Mouse (Mus musculus) megakaryocyte, embryonic 14.5 days (primary cell): ENCODE results near the gene Zcchc24.

Experiments used
- FLI1 ChIP-seq: IDR thresholded peaks from 2 replicates; pipeline ENCODE4 v1.6.1; 2012; ENCODE audit warnings: low read length, inconsistent platforms, mixed read lengths
- GATA1 ChIP-seq: IDR thresholded peaks from 3 replicates; pipeline ENCODE4 v1.6.1; 2012; ENCODE audit warnings: mixed read lengths, low read length, inconsistent platforms, borderline replicate concordance

DNA sequence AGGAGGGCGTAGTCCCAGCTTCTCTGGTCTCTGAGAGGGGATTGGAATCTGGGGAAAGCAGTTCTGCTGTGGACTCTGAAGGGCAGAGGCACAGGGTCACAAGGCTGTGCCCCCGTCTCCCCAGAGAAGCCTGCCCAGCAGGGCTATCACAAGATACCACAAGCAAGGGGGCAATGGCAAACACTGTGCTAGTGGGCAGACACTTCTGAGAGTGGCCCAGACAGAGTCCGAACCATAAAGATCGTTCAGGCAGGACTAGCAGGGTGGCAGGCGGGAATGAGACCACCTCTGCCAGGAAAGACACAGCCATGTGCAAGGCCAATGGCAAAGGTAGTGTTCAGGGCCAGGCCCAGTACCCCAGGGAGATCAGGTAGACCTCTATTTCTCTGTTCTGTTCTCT, 7.7 kb downstream of the Zcchc24 start:
- TF ChIP-seq GATA1, result no peak
- TF ChIP-seq FLI1, result no peak
